Mouse (Mus musculus): Measurements from ENCODE around the gene Dstn.

GRCm38 (mm10) chr2:143971887-143972286 lies 56.8 kb downstream of the Dstn start:
- no peak for TF ChIP-seq CTCF (IDR thresholded peaks at IDR 0.05; ENCODE audit: low read depth, low read length)
- TF ChIP-seq POLR2A (IDR thresholded peaks at IDR 0.05; ENCODE audit: borderline replicate concordance, low read depth, low read length) = no peak

Data from bone marrow macrophage, adult 2 months (primary cell).